Mouse (Mus musculus) kidney, adult 2 months (tissue): ENCODE measurements around the gene Sidt1. TPM values are rescaled to one million over a fixed set of nuclear protein-coding genes. Genes with fewer than 3 reads are reported as not detected.

Source experiments
- DNase-seq: peaks from one replicate; pipeline ENCODE4 v3.0.0; 2021
- H3K27ac ChIP-seq: fragments of 200-500 bp; 2 replicates; pipeline ENCODE4 v1.5.1; 2012; ENCODE audit warnings: low read depth, low read length, control low read depth, inconsistent platforms; ENCODE audit not compliant: insufficient read depth
- H3K27me3 ChIP-seq: fragments of 200-500 bp; replicated peaks from 2 replicates; pipeline ENCODE4 v1.6.1; 2012; ENCODE audit warnings: mild to moderate bottlenecking, moderate library complexity, low read length, inconsistent platforms; ENCODE audit not compliant: control insufficient read depth, insufficient read depth
- H3K36me3 ChIP-seq: fragments of 200-500 bp; 2 replicates; pipeline ENCODE4 v1.6.1; 2012; ENCODE audit warnings: mild to moderate bottlenecking, moderate library complexity, low read length, inconsistent platforms; ENCODE audit not compliant: control insufficient read depth, insufficient read depth
- H3K4me1 ChIP-seq: fragments of 200-500 bp; 2 replicates; pipeline ENCODE4 v1.6.1; 2011; ENCODE audit warnings: low read length; ENCODE audit not compliant: control insufficient read depth, insufficient read depth
- H3K4me3 ChIP-seq: fragments of 200-500 bp; 2 replicates; pipeline ENCODE4 v1.5.1; 2011; ENCODE audit warnings: mild to moderate bottlenecking, low read depth, low read length, control low read depth; ENCODE audit not compliant: insufficient read depth
- CTCF ChIP-seq: fragments of 200-500 bp; conservative IDR thresholded peaks from 2 replicates; pipeline ENCODE4 v1.5.1; 2011; ENCODE audit warnings: low read depth, mild to moderate bottlenecking, control low read depth, low read length, moderate library complexity, mixed read lengths; ENCODE audit not compliant: insufficient read depth, insufficient read length
- POLR2A ChIP-seq: fragments of 200-500 bp; IDR thresholded peaks from one replicate; pipeline ENCODE4 v1.6.1; 2011; ENCODE audit warnings: low read depth, low read length, control low read depth
- WGBS: fragments of 180-500 bp; shearing (Covaris S2); methylation state at CpG from one replicate; pipeline ENCODE4 v1.1.7; 2018; 5-methylcytosine and 5-hydroxymethylcytosine counted together
- polyA plus RNA-seq: library from polyadenylated mRNA; depleted of rRNA; stranded (reverse); fragments of >200 nt; gene quantifications from 2 replicates; pipeline ENCODE4 v1.2.3, GENCODE M21; 2012

The Sidt1 gene
- polyA plus RNA-seq, 1 experiment = 1.6 TPM

GRCm38 (mm10) chr16:44242633-44243032 is 90.4 kb downstream of the Sidt1 start:
- Histone ChIP-seq H3K27ac (no peak overlapping the region), H3K4me1 (no peaks in the 10 kb centered on the region), H3K4me3 (no peak overlapping the region), H3K27me3 (no peaks in the 10 kb centered on the region), H3K36me3 (no peaks in the 10 kb centered on the region)
- peak; percentile 73 for DNase-seq
- no peak for TF ChIP-seq POLR2A
- peak; percentile 96 for TF ChIP-seq CTCF
- 0% methylated on average over 1 of the region's 1 CpGs for WGBS

- 60% methylated on average over 8 of the region's 8 CpGs for WGBS
- Histone ChIP-seq H3K36me3 (no peaks in the 10 kb centered on the region), H3K27me3 (no peaks in the 10 kb centered on the region), H3K27ac (no peak overlapping the region), H3K4me3 (no peak overlapping the region), H3K4me1 (no peaks in the 10 kb centered on the region)
- no peak for DNase-seq
- TF ChIP-seq CTCF (no peak), POLR2A (no peak)
Observed at GRCm38 (mm10) chr16:44240406-44240805, 92.6 kb downstream of the Sidt1 start.

GRCm38 (mm10) chr16:44238835-44239263 is 94.1 kb downstream of the Sidt1 start:
- 33% methylated on average over 10 of the region's 10 CpGs for WGBS
- Histone ChIP-seq H3K4me1 (no peaks in the 10 kb centered on the region), H3K4me3 (no peak overlapping the region), H3K27ac (no peak overlapping the region), H3K27me3 (no peaks in the 10 kb centered on the region), H3K36me3 (no peaks in the 10 kb centered on the region)
- no peak for DNase-seq
- no peak for TF ChIP-seq POLR2A
- TF ChIP-seq CTCF = no peak

GRCm38 (mm10) chr16:44237836-44238235 is 95.2 kb downstream of the Sidt1 start:
- no peaks in the 10 kb centered on the region for H3K27me3 ChIP-seq
- no peak overlapping the region for H3K4me3 ChIP-seq
- no peaks in the 10 kb centered on the region for H3K36me3 ChIP-seq
- no peak overlapping the region for H3K27ac ChIP-seq
- TF ChIP-seq CTCF (no peak), POLR2A (no peak)
- 91% methylated on average over 3 of the region's 3 CpGs for WGBS
- H3K4me1 ChIP-seq = no peaks in the 10 kb centered on the region
- no peak for DNase-seq

- TF ChIP-seq CTCF = no peak
- no peak for TF ChIP-seq POLR2A
- no peaks in the 10 kb centered on the region for H3K27me3 ChIP-seq
- H3K27ac ChIP-seq = no peak overlapping the region
- no peaks in the 10 kb centered on the region for H3K4me1 ChIP-seq
- no peaks in the 10 kb centered on the region for H3K36me3 ChIP-seq
- no peak for DNase-seq
- no peak overlapping the region for H3K4me3 ChIP-seq
- WGBS = 90% methylated on average over 7 of the region's 7 CpGs
Observed at GRCm38 (mm10) chr16:44233019-44233418, 100.0 kb downstream of the Sidt1 start.

DNA sequence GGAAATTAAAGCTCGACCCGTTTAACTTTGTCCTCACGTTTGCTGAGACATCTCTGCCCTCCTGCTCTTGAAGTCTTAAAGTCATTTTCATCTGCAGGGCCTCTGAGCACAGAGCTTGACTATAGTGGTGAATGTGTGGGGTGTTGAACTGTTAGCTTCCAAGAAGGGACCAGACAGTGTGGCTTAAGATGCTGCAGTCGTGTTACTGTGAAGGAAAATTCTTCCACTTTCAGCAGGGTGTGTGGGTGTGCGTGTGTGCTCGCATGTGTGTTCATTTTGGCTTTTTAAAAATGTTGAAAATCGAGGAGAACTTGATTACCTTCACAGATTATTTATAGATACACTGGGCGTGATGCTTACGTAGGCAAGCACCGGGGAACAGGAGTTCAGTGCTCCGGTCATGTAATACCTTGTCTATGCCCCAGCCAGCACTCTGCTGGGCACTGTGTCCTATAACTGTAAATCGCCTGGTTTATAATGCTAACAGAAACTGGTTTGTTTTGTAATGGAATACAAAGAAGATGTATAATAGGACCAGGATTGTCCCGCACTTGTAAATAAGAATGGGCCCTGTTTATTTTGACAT is 106.2 kb downstream of the Sidt1 start:
- DNase-seq = no peak
- Histone ChIP-seq H3K4me3 (no peak overlapping the region), H3K27ac (no peak overlapping the region), H3K4me1 (no peaks in the 10 kb centered on the region), H3K27me3 (no peaks in the 10 kb centered on the region), H3K36me3 (no peaks in the 10 kb centered on the region)
- 77% methylated on average over 13 of the region's 13 CpGs for WGBS
- TF ChIP-seq CTCF = no peak

GRCm38 (mm10) chr16:44221463-44221862 is 111.5 kb downstream of the Sidt1 start:
- no peak for DNase-seq
- WGBS = 62% methylated on average over 6 of the region's 6 CpGs
- H3K27me3 ChIP-seq = no peaks in the 10 kb centered on the region

GRCm38 (mm10) chr16:44216417-44216816 is 116.6 kb downstream of the Sidt1 start:
- Histone ChIP-seq H3K36me3 (peaks cover 3% of the 10 kb centered on the region; the same call in 1 of the 2 replicates), H3K27me3 (no peaks in the 10 kb centered on the region), H3K4me1 (no peaks in the 10 kb centered on the region), H3K27ac (no peak overlapping the region), H3K4me3 (no peak overlapping the region)
- DNase-seq = no peak
- TF ChIP-seq POLR2A = no peak
- TF ChIP-seq CTCF = no peak
- WGBS = 96% methylated on average over 7 of the region's 7 CpGs

More at GRCm38 (mm10) chr16:44221463-44221862, 111.5 kb downstream of the Sidt1 start:
- Histone ChIP-seq H3K4me3 (no peak overlapping the region), H3K4me1 (no peaks in the 10 kb centered on the region), H3K36me3 (no peaks in the 10 kb centered on the region), H3K27ac (no peak overlapping the region)
- TF ChIP-seq CTCF (no peak), POLR2A (no peak)
